24 mouse cellular contexts compared by ENCODE assay signal in the genomic region with DNA sequence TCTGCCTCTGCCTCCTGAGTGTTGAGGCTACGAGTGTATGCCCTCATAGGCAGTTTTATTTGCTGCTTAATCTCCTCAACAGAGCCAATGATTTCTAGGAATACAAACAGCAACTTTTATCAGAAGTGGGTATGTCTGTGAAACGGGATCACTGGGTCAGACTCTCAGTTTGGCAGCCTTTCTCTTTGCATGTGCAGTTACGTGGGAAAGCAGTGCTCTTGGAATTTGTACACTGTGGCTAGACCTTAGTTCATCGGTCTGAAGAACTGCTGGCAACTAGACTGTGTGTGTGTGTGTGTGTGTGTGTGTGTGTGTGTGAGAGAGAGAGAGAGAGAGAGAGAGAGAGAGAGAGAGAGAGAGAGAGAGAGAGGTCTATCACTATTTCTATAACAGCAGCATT. TPM values are rescaled to one million over a fixed set of nuclear protein-coding genes. Genes with fewer than 3 reads are reported as not detected.
DNase-seq lines count a peak whose midpoint lies in the region; ATAC-seq lines count a peak whose summit lies in the region.
"Had no signal": no experiment of that assay in that cellular context is flagged by ENCODE, and none has a peak within 500 bp of the region (broad histone marks: within the 10 kb centered on the region; RNA-seq: fewer than 3 reads in every experiment).

No protein-coding gene starts in this region.

- no peak overlapping the region for H3K9ac ChIP-seq in intestine, embryonic 14.5 days (ENCODE audit: low read length)
- no peak overlapping the region for H3K9ac ChIP-seq in intestine, embryonic 16.5 days (ENCODE audit: low read depth, low read length)
- H3K9ac ChIP-seq: forebrain, embryonic 13.5 days; hindbrain, embryonic 12.5 days; hindbrain, embryonic 15.5 days; intestine, embryonic 15.5 days had no signal

- H3K9me3 ChIP-seq in intestine, embryonic 14.5 days (ENCODE audit: control insufficient read depth, low read length): no peaks in the 10 kb centered on the region
- H3K9me3 ChIP-seq in intestine, embryonic 16.5 days (ENCODE audit: control insufficient read depth, low read length): no peaks in the 10 kb centered on the region
- H3K9me3 ChIP-seq: forebrain, embryonic 10.5 days; forebrain, embryonic 13.5 days; heart, embryonic 10.5 days; hindbrain, embryonic 12.5 days; hindbrain, embryonic 15.5 days; intestine, embryonic 15.5 days had no signal

- ATAC-seq in intestine, embryonic 14.5 days (replicated peaks; ENCODE audit: low FRiP score, low TSS enrichment, low read depth): no peak
- ATAC-seq in intestine, embryonic 16.5 days: no peak
- ATAC-seq: forebrain, embryonic 13.5 days; forebrain, embryonic 16.5 days; intestine, embryonic 15.5 days; Patski had no signal

- H3K4me3 ChIP-seq in intestine, embryonic 14.5 days (ENCODE audit: low read depth, low read length): no peak overlapping the region
- no peak overlapping the region for H3K4me3 ChIP-seq in intestine, embryonic 16.5 days (ENCODE audit: low read length)
- H3K4me3 ChIP-seq: forebrain, embryonic 10.5 days; forebrain, embryonic 13.5 days; heart, adult 2 months; heart, embryonic 10.5 days; hindbrain, embryonic 12.5 days; hindbrain, embryonic 15.5 days; intestine, embryonic 15.5 days had no signal

- H3K27ac ChIP-seq in intestine, embryonic 14.5 days (ENCODE audit: low read depth): no peak overlapping the region
- no peak overlapping the region for H3K27ac ChIP-seq in intestine, embryonic 16.5 days (ENCODE audit: low read length)
- H3K27ac ChIP-seq: forebrain, embryonic 10.5 days; forebrain, embryonic 13.5 days; heart, adult 2 months; heart, embryonic 10.5 days; hindbrain, embryonic 12.5 days; hindbrain, embryonic 15.5 days; intestine, embryonic 15.5 days had no signal

- no peak overlapping the region for H3K4me2 ChIP-seq in intestine, embryonic 14.5 days (ENCODE audit: low read length)
- no peak overlapping the region for H3K4me2 ChIP-seq in intestine, embryonic 16.5 days (ENCODE audit: low read depth, low read length)
- H3K4me2 ChIP-seq: forebrain, embryonic 13.5 days; hindbrain, embryonic 12.5 days; hindbrain, embryonic 15.5 days; intestine, embryonic 15.5 days had no signal

- 71% methylated on average over 4 of the region's 4 CpGs for WGBS in intestine, embryonic 14.5 days
- 74% methylated on average over 4 of the region's 4 CpGs for WGBS in intestine, embryonic 16.5 days

- no peaks in the 10 kb centered on the region for H3K27me3 ChIP-seq in intestine, embryonic 14.5 days (replicated peaks; ENCODE audit: control insufficient read depth, insufficient read depth, low read length)
- H3K27me3 ChIP-seq in intestine, embryonic 16.5 days (replicated peaks; ENCODE audit: control insufficient read depth, insufficient read depth, low read length): no peaks in the 10 kb centered on the region
- H3K27me3 ChIP-seq: CH12.LX; forebrain, embryonic 13.5 days; hindbrain, embryonic 12.5 days; hindbrain, embryonic 15.5 days; intestine, embryonic 15.5 days; Patski had no signal

- H3K36me3 ChIP-seq in intestine, embryonic 14.5 days (ENCODE audit: control insufficient read depth, insufficient read depth, low read length): 0 out of 2 replicates have a peak, but pooled peaks cover 3% of the 10 kb centered on the region
- H3K36me3 ChIP-seq in intestine, embryonic 16.5 days (ENCODE audit: control insufficient read depth, insufficient read depth, low read length): no peaks in the 10 kb centered on the region
- H3K36me3 ChIP-seq: G1E; intestine, embryonic 15.5 days had no signal

- H3K4me1 ChIP-seq in intestine, embryonic 14.5 days (replicated peaks; ENCODE audit: control insufficient read depth, insufficient read depth, low read length): peaks cover 10% of the 10 kb centered on the region
- H3K4me1 ChIP-seq in intestine, embryonic 16.5 days (ENCODE audit: control insufficient read depth, insufficient read depth, low read length): peaks cover 7% of the 10 kb centered on the region

- DNase-seq in adrenal gland, postnatal 14 days: peak; percentile 1
- no peak for DNase-seq in adrenal gland, adult 2 months
- DNase-seq in intestine, embryonic 14.5 days (ENCODE audit: low spot score): peak; percentile 20
- peak; percentile 43 to 49 for DNase-seq in kidney, postnatal 36 days
- no peak for DNase-seq in kidney, adult 8-10 months
- no peak for DNase-seq in cerebellum, adult 8-10 months
- DNase-seq: adrenal gland, adult 8-10 months; B cell, adult 2 months; cerebellum, adult 11-12 months; cerebellum, adult 9-10 months; cerebellum, postnatal 14 days; gastrocnemius, postnatal 25 days; heart, adult 2 months had no signal

RNA-seq across cellular contexts. Expression of a gene that starts 15.9 kb away (rescaled TPM):
- total RNA-seq in adrenal gland, postnatal 14 days (2021): 46.8 and 48.8 TPM in 2 replicates
- 10 to 100 TPM; 36.5 to 41.1 TPM for total RNA-seq in adrenal gland, adult 2 months (2021)
- 11.5 and 13.7 TPM in 2 replicates for polyA plus RNA-seq in adrenal gland, adult 2 months (2012; rRNA removed)
- 3.5 and 5.1 TPM in 2 replicates for polyA plus RNA-seq in intestine, embryonic 14.5 days (2014; fragmentation: Nextera tagmentation; extraction: Ambion mirVana)
- polyA plus RNA-seq in intestine, embryonic 16.5 days (2015; fragmentation: Nextera tagmentation; extraction: Ambion mirVana): 2.2 and 2.4 TPM in 2 replicates
- total RNA-seq: CH12.LX had no signal
- polyA plus RNA-seq: G1E had no signal

Comparison
In these comparisons a context has a peak if more than half of its experiments do, and no peak if none do; other contexts are left out.
1. DNase-seq: peak in adrenal gland, postnatal 14 days (single experiment), intestine, embryonic 14.5 days (single experiment) and kidney, postnatal 36 days (2 of 2); none in adrenal gland, adult 2 months (single experiment), kidney, adult 8-10 months (0 of 2) and cerebellum, adult 8-10 months (single experiment).